ENCODE assay signal across 28 mouse cellular contexts in the genomic region with DNA sequence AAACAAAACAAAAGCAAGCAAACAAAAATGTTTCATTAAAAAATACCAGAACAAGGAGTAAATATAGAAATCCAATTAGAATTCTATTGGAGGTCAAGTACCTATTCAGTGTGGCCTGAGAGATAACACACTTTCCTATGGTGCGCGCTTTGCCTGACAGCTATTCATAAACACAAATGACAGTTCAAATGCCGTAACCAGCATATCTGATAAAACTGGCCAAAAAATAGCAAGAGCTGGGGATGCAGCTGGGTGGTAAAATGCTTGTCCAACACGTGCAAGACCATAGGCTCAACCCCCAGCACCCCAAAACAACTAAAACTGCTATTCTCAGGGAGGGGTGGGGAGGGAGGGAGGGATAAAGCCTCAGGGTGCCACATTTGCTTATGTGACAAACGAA. TPM values are rescaled to one million over a fixed set of nuclear protein-coding genes. Genes with fewer than 3 reads are reported as not detected.
DNase-seq lines count a peak whose midpoint lies in the region; ATAC-seq and TF ChIP-seq lines count a peak whose summit lies in the region.
"Had no signal": no experiment of that assay in that cellular context is flagged by ENCODE, and none has a peak within 500 bp of the region (broad histone marks: within the 10 kb centered on the region; RNA-seq: fewer than 3 reads in every experiment).

No protein-coding gene starts in this region.

- no peak for TF ChIP-seq CTCF in liver, adult 2 months (IDR thresholded peaks at IDR 0.05; ENCODE audit: low read depth, low read length)
- no peak for TF ChIP-seq CTCF in MEL (IDR thresholded peaks at IDR 0.05 in 2 of 3, conservative IDR thresholded peaks at IDR 0.05 in 1 of 3; ENCODE audit: control insufficient read depth in 1 of 3, insufficient read depth in 1 of 3, low read depth in 2 of 3, low read length in 3 of 3, poor library complexity in 1 of 3, severe bottlenecking in 1 of 3)

- TF ChIP-seq RAD21 in MEL (IDR thresholded peaks at IDR 0.05; ENCODE audit: low read depth, low read length), result no peak

- no peaks in the 10 kb centered on the region for H3K9me3 ChIP-seq in megakaryocyte, embryonic 14.5 days
- no peaks in the 10 kb centered on the region for H3K9me3 ChIP-seq in MEL (replicated peaks; ENCODE audit: insufficient read depth, low read length)
- H3K9me3 ChIP-seq: embryonic facial prominence, embryonic 10.5 days; embryonic facial prominence, embryonic 13.5 days; forebrain, embryonic 12.5 days; forebrain, embryonic 15.5 days; heart, embryonic 12.5 days; heart, embryonic 15.5 days; hindbrain, embryonic 10.5 days; hindbrain, embryonic 13.5 days had no signal

- H3K27me3 ChIP-seq in liver, adult 2 months (ENCODE audit: control insufficient read depth, insufficient read depth, low read length), result no peaks in the 10 kb centered on the region
- H3K27me3 ChIP-seq in megakaryocyte, embryonic 14.5 days (replicated peaks), result no peaks in the 10 kb centered on the region
- H3K27me3 ChIP-seq in MEL (ENCODE audit: control insufficient read depth in 1 of 2, insufficient read depth in 2 of 2, low read length in 2 of 2), result no peaks in the 10 kb centered on the region
- H3K27me3 ChIP-seq: embryonic facial prominence, embryonic 13.5 days; forebrain, embryonic 15.5 days; hindbrain, embryonic 13.5 days had no signal

- DNase-seq in liver, adult 2 months (ENCODE audit: extremely low read depth, low read depth, low spot score), result no peak
- DNase-seq in liver, result no peak
- no peak for DNase-seq in MEL (ENCODE audit: low read depth, low spot score)
- no peak for DNase-seq in Muller cell, postnatal 12 days (ENCODE audit: inconsistent ontology term)
- no peak for DNase-seq in cerebellum, postnatal 4 days (ENCODE audit: low spot score in 2 of 2)
- DNase-seq: adrenal gland, adult 8-10 months; adrenal gland, postnatal 25 days; cerebellum, adult 2 months; cerebellum, adult 9-11 months; cerebellum, postnatal 25 days; embryo, embryonic 11 days; gastrocnemius, postnatal 25 days; heart, adult 18-20 months; heart, postnatal 10 days; heart, postnatal 36 days had no signal

- H3K36me3 ChIP-seq in liver, adult 2 months (ENCODE audit: control insufficient read depth, insufficient read depth, low read length), result no peaks in the 10 kb centered on the region
- H3K36me3 ChIP-seq in megakaryocyte, embryonic 14.5 days (replicated peaks; ENCODE audit: low read length), result peaks cover 27% of the 10 kb centered on the region
- H3K36me3 ChIP-seq in MEL (ENCODE audit: control insufficient read depth in 1 of 2, insufficient read depth in 2 of 2, low read length in 2 of 2), result peaks cover 0 to 17% of the 10 kb centered on the region in 2 experiments; a peak in 2 of 4 replicates
- H3K36me3 ChIP-seq: embryonic facial prominence, embryonic 13.5 days; forebrain, embryonic 12.5 days; forebrain, embryonic 15.5 days; heart, embryonic 12.5 days; heart, embryonic 15.5 days; hindbrain, embryonic 13.5 days had no signal

- peak in 1 of 2 experiments; percentile 16; a peak in 1 of 4 replicates for TF ChIP-seq EP300 in MEL (IDR thresholded peaks at IDR 0.05; ENCODE audit: low read depth in 1 of 2, low read length in 2 of 2)

- 0 out of 2 replicates have a peak overlapping the region, but pooled peaks have one; percentile 10 for H3K27ac ChIP-seq in liver, adult 2 months (replicated peaks; ENCODE audit: insufficient read depth, low read depth, low read length)
- 0 out of 2 replicates have a peak overlapping the region, but pooled peaks have one; percentile 13 for H3K27ac ChIP-seq in MEL (ENCODE audit: control insufficient read depth, low read depth, low read length)
- H3K27ac ChIP-seq: embryonic facial prominence, embryonic 10.5 days; embryonic facial prominence, embryonic 13.5 days; forebrain, embryonic 12.5 days; forebrain, embryonic 15.5 days; heart, embryonic 15.5 days; hindbrain, embryonic 10.5 days; hindbrain, embryonic 13.5 days had no signal

- ATAC-seq in megakaryocyte, adult 5-6 weeks (ENCODE audit: poor library complexity, severe bottlenecking), result no peak
- ATAC-seq: activated CD4-positive, CD25-positive, alpha-beta regulatory T cell, adult 4 months; forebrain, embryonic 15.5 days; hindbrain, embryonic 16.5 days had no signal

- H3K4me1 ChIP-seq in liver, adult 2 months (ENCODE audit: control insufficient read depth, insufficient read depth, low read length), result peaks cover 29% of the 10 kb centered on the region
- H3K4me1 ChIP-seq in megakaryocyte, embryonic 14.5 days, result peaks cover 74% of the 10 kb centered on the region
- H3K4me1 ChIP-seq in MEL (ENCODE audit: control insufficient read depth in 1 of 2, insufficient read depth in 2 of 2, low read length in 2 of 2), result peaks cover 18 to 21% of the 10 kb centered on the region in 2 experiments
- H3K4me1 ChIP-seq: forebrain, embryonic 15.5 days; heart, embryonic 15.5 days had no signal

- H3K79me2 ChIP-seq in liver, adult 2 months (ENCODE audit: control insufficient read depth, insufficient read depth, low read length), result peaks cover 21% of the 10 kb centered on the region
- no peaks in the 10 kb centered on the region for H3K79me2 ChIP-seq in MEL (ENCODE audit: control insufficient read depth, insufficient read depth, low read length, poor library complexity)

- H3K9ac ChIP-seq in liver, adult 2 months (ENCODE audit: low read depth, low read length), result no peak overlapping the region
- peak overlapping the region; percentile 39 for H3K9ac ChIP-seq in MEL (ENCODE audit: control insufficient read depth, low read depth, low read length, poor library complexity, severe bottlenecking)
- H3K9ac ChIP-seq: embryonic facial prominence, embryonic 13.5 days; forebrain, embryonic 12.5 days; forebrain, embryonic 15.5 days; heart, embryonic 12.5 days; heart, embryonic 15.5 days; hindbrain, embryonic 13.5 days had no signal

- no peak overlapping the region for H3K4me3 ChIP-seq in liver, adult 2 months (ENCODE audit: insufficient read depth, low read depth, low read length)
- H3K4me3 ChIP-seq in megakaryocyte, embryonic 14.5 days (replicated peaks), result peak overlapping the region; percentile 69
- H3K4me3 ChIP-seq in MEL (ENCODE audit: control insufficient read depth in 1 of 2, insufficient read depth in 1 of 2, low read depth in 2 of 2, low read length in 2 of 2), result peak overlapping the region; percentile 25 to 56; a peak in 3 of 4 replicates
- H3K4me3 ChIP-seq: embryonic facial prominence, embryonic 10.5 days; embryonic facial prominence, embryonic 13.5 days; erythroblast, embryonic 14.5 days; forebrain, embryonic 12.5 days; forebrain, embryonic 15.5 days; heart, embryonic 12.5 days; heart, embryonic 15.5 days; hindbrain, embryonic 10.5 days; hindbrain, embryonic 13.5 days had no signal

- no peak for TF ChIP-seq POLR2A in liver, adult 2 months (IDR thresholded peaks at IDR 0.05; ENCODE audit: extremely low read depth, insufficient read depth, low read length)
- TF ChIP-seq POLR2A in MEL (IDR thresholded peaks at IDR 0.05; ENCODE audit: control insufficient read depth in 1 of 2, insufficient read depth in 1 of 2, low read depth in 1 of 2, low read length in 2 of 2, poor library complexity in 1 of 2), result no peak

- 59% methylated on average over 5 of the region's 5 CpGs for WGBS in liver, adult 2 months

TF ChIP-seq in MEL, 35 proteins besides CTCF, POLR2A, EP300 and RAD21 (continues in another document):
- no peak for TF ChIP-seq CHD2 (IDR thresholded peaks at IDR 0.05; ENCODE audit: low read length)
- no peak for TF ChIP-seq RCOR1 (IDR thresholded peaks at IDR 0.05; ENCODE audit: low read depth, low read length)
- TF ChIP-seq TAL1 (IDR thresholded peaks at IDR 0.05; ENCODE audit: low read length), result no peak
- no peak for TF ChIP-seq SMC3 (IDR thresholded peaks at IDR 0.05; ENCODE audit: low read depth, low read length)
- no peak for TF ChIP-seq JUND (IDR thresholded peaks at IDR 0.05; ENCODE audit: low read depth, low read length)
- TF ChIP-seq NELFE (IDR thresholded peaks at IDR 0.05; ENCODE audit: low read depth, low read length), result no peak
- peak; percentile 49 for TF ChIP-seq ZNF384 (IDR thresholded peaks at IDR 0.05; ENCODE audit: low read depth, low read length)
- TF ChIP-seq SIN3A (IDR thresholded peaks at IDR 0.05; ENCODE audit: low read length), result 0 out of 2 replicates have a peak, but pooled peaks have one; percentile 49
- no peak for TF ChIP-seq USF1 (IDR thresholded peaks at IDR 0.05; ENCODE audit: low read depth, low read length)
- no peak for TF ChIP-seq MEF2A (IDR thresholded peaks at IDR 0.05; ENCODE audit: extremely low read depth, insufficient replicate concordance, low read depth, low read length, poor library complexity, severe bottlenecking)
- 0 out of 2 replicates have a peak, but pooled peaks have one; percentile 37 for TF ChIP-seq MAX (IDR thresholded peaks at IDR 0.05; ENCODE audit: low read length)
- TF ChIP-seq ZKSCAN1 (IDR thresholded peaks at IDR 0.05; ENCODE audit: low read depth, low read length), result no peak
- no peak for TF ChIP-seq ZMIZ1 (IDR thresholded peaks at IDR 0.05; ENCODE audit: low read depth, low read length)
- TF ChIP-seq MYC (IDR thresholded peaks at IDR 0.05; ENCODE audit: low read depth, low read length), result no peak
- TF ChIP-seq POLR2AphosphoS5 (IDR thresholded peaks at IDR 0.05; ENCODE audit: borderline replicate concordance, low read depth, low read length), result no peak
- no peak for TF ChIP-seq KAT2A (conservative IDR thresholded peaks at IDR 0.05; ENCODE audit: low read depth, low read length)
- 0 out of 2 replicates have a peak, but pooled peaks have one; percentile 19 for TF ChIP-seq MYB (IDR thresholded peaks at IDR 0.05; ENCODE audit: low read depth, low read length)
- no peak for TF ChIP-seq HCFC1 (IDR thresholded peaks at IDR 0.05; ENCODE audit: low read depth, low read length)
- no peak for TF ChIP-seq USF2 (IDR thresholded peaks at IDR 0.05; ENCODE audit: borderline replicate concordance in 1 of 2, insufficient read depth in 1 of 2, low read depth in 1 of 2, low read length in 2 of 2)
- no peak for TF ChIP-seq ZC3H11A (IDR thresholded peaks at IDR 0.05; ENCODE audit: low read depth, low read length)
- TF ChIP-seq TCF12 (IDR thresholded peaks at IDR 0.05; ENCODE audit: low read depth, low read length), result peak; percentile 48; the same call in 1 of the 2 replicates
- no peak for TF ChIP-seq POLR2AphosphoS2 (IDR thresholded peaks at IDR 0.05; ENCODE audit: low read length)

RNA-seq across cellular contexts. Expression of a gene that starts 33.6 kb away (rescaled TPM):
- 19.3 and 24.2 TPM in 2 replicates for total RNA-seq in liver, adult 2 months (2014; rRNA removed)
- polyA plus RNA-seq in liver, adult 2 months (2012; rRNA removed), result 5.3 and 7.2 TPM in 2 replicates
- 1.00 and 1.8 TPM in 2 replicates for polyA plus RNA-seq in megakaryocyte, embryonic 14.5 days (2012; ENCODE audit: insufficient read depth, low replicate concordance)
- total RNA-seq in megakaryocyte, adult 5-6 weeks (2015), result 1.9 and 3.0 TPM in 2 replicates
- total RNA-seq in megakaryocyte, adult 5-6 weeks (2017), result 2.2 and 2.7 TPM in 2 replicates
- total RNA-seq in MEL (2012; rRNA removed), result 0.04 and 0.07 TPM in 2 replicates
- polyA plus RNA-seq in MEL (2012; ENCODE audit: insufficient read depth in 1 of 2, insufficient read length in 2 of 2, low read depth in 1 of 2, low replicate concordance in 2 of 2, missing spikeins in 1 of 2), result under 1 TPM in 1 of 2 experiments, not detected in 1; 0.72 TPM
- polyA plus RNA-seq: activated CD4-positive, CD25-positive, alpha-beta regulatory T cell, adult 4 months had no signal
